Mouse (Mus musculus): ENCODE measurements around the gene Rbm34.

DNA sequence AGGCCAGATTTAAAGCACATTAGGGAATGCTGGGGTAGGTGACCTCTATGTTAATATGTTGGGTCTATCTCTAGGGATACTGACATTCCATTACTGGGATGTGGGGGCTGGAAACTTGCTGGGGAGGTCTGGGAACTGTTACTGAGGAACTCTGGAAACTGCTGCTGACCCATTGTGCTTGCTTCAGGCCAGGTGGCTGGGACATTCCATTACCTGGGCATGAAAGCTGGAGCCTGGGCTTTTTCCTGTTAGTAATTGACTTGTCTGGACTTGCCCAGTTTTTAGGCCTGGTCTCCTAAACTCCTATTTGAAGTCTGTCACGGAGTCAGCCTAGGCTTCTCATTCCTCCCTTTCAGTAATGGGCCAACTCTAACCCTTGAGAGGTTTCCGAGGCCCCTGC is 1.2 kb upstream of the Rbm34 start:
- TF ChIP-seq POLR2A (IDR thresholded peaks at IDR 0.05; ENCODE audit: borderline replicate concordance, insufficient read depth, low read length), result no peak
- TF ChIP-seq CTCF (IDR thresholded peaks at IDR 0.05; ENCODE audit: borderline replicate concordance, insufficient read depth, low read depth, low read length), result no peak

Measured in cerebellum, adult 2 months (tissue).